Mouse (Mus musculus): ENCODE data around the gene Ugt1a6a.
"Not testable (repeated sequence)": the region's sequence is repeated elsewhere in the genome, so short reads cannot be mapped to it uniquely, and the experiment has no call there.

The Ugt1a6a gene

DNA sequence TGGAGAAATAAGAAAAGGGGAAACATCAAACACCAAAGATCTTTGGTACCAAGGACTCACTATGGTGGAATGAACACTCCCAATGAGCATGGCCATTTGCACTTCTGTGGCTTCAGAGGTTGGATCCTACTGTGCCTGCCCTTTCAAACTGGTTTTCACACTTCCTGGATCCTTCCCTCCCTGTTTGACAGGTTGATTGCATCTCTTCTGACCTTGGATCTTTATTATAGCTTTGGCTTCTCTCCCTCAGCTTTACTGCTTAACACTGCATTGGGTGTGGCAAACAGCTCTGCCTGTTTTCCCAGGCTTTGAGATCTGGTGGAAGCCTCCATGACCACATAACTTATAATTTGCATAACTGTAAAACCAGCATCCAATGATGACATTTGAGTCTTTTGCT lies 85.7 kb downstream of the Ugt1a6a start:
- TF ChIP-seq NANOG (IDR thresholded peaks at IDR 0.05; ENCODE audit: borderline replicate concordance, low read length) (no peak), POU5F1 (IDR thresholded peaks at IDR 0.05; ENCODE audit: borderline replicate concordance, low read length) (no peak), CTCF (conservative IDR thresholded peaks at IDR 0.05; ENCODE audit: low read length) (no peak)
- Histone ChIP-seq H3K27me3 (ENCODE audit: insufficient read depth, low read length) (no peaks in the 10 kb centered on the region), H3K9me3 (ENCODE audit: low read length) (peaks cover 8% of the 10 kb centered on the region), H3K4me1 (replicated peaks; ENCODE audit: low read depth, low read length) (no peaks in the 10 kb centered on the region), H3K36me3 (ENCODE audit: insufficient read depth, low read length) (no peaks in the 10 kb centered on the region), H3K4me3 (replicated peaks; ENCODE audit: low read length) (no peak overlapping the region)

DNA sequence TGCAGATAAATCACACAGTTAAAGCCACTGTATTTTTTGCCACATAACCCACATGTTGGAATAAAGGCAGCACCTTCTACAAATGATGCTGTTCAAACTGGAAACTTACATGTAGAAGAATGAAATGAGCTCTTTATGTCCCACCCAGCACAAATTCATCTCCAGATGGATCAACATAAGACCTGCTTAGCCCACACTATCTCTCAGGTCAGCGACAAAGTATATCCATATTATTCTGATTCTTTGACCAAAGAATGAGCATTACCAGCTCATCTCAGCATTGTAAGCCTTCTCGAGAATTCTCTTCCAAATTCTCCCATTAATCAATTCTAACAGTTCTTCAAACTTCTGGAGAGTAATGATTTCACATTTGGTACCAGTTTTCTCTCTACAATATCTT lies 87.6 kb downstream of the Ugt1a6a start:
- H3K36me3 ChIP-seq (ENCODE audit: insufficient read depth, low read length) = no peaks in the 10 kb centered on the region
- no peak overlapping the region for H3K4me3 ChIP-seq (replicated peaks; ENCODE audit: low read length)
- no peaks in the 10 kb centered on the region for H3K4me1 ChIP-seq (replicated peaks; ENCODE audit: low read depth, low read length)
- no peaks in the 10 kb centered on the region for H3K27me3 ChIP-seq (ENCODE audit: insufficient read depth, low read length)
- peaks cover 5% of the 10 kb centered on the region for H3K9me3 ChIP-seq (ENCODE audit: low read length)
- TF ChIP-seq POU5F1 (IDR thresholded peaks at IDR 0.05; ENCODE audit: borderline replicate concordance, low read length) = no peak
- no peak for TF ChIP-seq NANOG (IDR thresholded peaks at IDR 0.05; ENCODE audit: borderline replicate concordance, low read length)
- TF ChIP-seq CTCF (conservative IDR thresholded peaks at IDR 0.05; ENCODE audit: low read length) = no peak

GRCm38 (mm10) chr1:88223011-88223515 lies 88.5 kb downstream of the Ugt1a6a start:
- H3K27me3 ChIP-seq (ENCODE audit: insufficient read depth, low read length); H3K9me3 ChIP-seq (ENCODE audit: low read length); H3K36me3 ChIP-seq (ENCODE audit: insufficient read depth, low read length); H3K4me1 ChIP-seq (replicated peaks; ENCODE audit: low read depth, low read length); H3K4me3 ChIP-seq (replicated peaks; ENCODE audit: low read length): not testable (repeated sequence)

- no peaks in the 10 kb centered on the region for H3K27me3 ChIP-seq (ENCODE audit: insufficient read depth, low read length)
- H3K4me3 ChIP-seq (replicated peaks; ENCODE audit: low read length) = no peak overlapping the region
- H3K9me3 ChIP-seq (ENCODE audit: low read length) = no peaks in the 10 kb centered on the region
- TF ChIP-seq POU5F1 (IDR thresholded peaks at IDR 0.05; ENCODE audit: borderline replicate concordance, low read length) (no peak), NANOG (IDR thresholded peaks at IDR 0.05; ENCODE audit: borderline replicate concordance, low read length) (no peak), CTCF (conservative IDR thresholded peaks at IDR 0.05; ENCODE audit: low read length) (no peak)
- H3K36me3 ChIP-seq (ENCODE audit: insufficient read depth, low read length) = no peaks in the 10 kb centered on the region
- H3K4me1 ChIP-seq (replicated peaks; ENCODE audit: low read depth, low read length) = no peaks in the 10 kb centered on the region
Observed at GRCm38 (mm10) chr1:88223591-88223990, 89.0 kb downstream of the Ugt1a6a start.

GRCm38 (mm10) chr1:88224029-88224776 lies 89.6 kb downstream of the Ugt1a6a start:
- Histone ChIP-seq H3K36me3 (ENCODE audit: insufficient read depth, low read length) (no peaks in the 10 kb centered on the region), H3K9me3 (ENCODE audit: low read length) (no peaks in the 10 kb centered on the region), H3K4me3 (replicated peaks; ENCODE audit: low read length) (no peak overlapping the region), H3K27me3 (ENCODE audit: insufficient read depth, low read length) (no peaks in the 10 kb centered on the region), H3K4me1 (replicated peaks; ENCODE audit: low read depth, low read length) (no peaks in the 10 kb centered on the region)
- TF ChIP-seq CTCF (conservative IDR thresholded peaks at IDR 0.05; ENCODE audit: low read length) = no peak
- no peak for TF ChIP-seq POU5F1 (IDR thresholded peaks at IDR 0.05; ENCODE audit: borderline replicate concordance, low read length)
- TF ChIP-seq NANOG (IDR thresholded peaks at IDR 0.05; ENCODE audit: borderline replicate concordance, low read length) = no peak

- H3K9me3 ChIP-seq (ENCODE audit: low read length); H3K4me1 ChIP-seq (replicated peaks; ENCODE audit: low read depth, low read length); H3K27me3 ChIP-seq (ENCODE audit: insufficient read depth, low read length); H3K4me3 ChIP-seq (replicated peaks; ENCODE audit: low read length); H3K36me3 ChIP-seq (ENCODE audit: insufficient read depth, low read length): not testable (repeated sequence)
Observed at GRCm38 (mm10) chr1:88225301-88225700, 90.7 kb downstream of the Ugt1a6a start.

DNA sequence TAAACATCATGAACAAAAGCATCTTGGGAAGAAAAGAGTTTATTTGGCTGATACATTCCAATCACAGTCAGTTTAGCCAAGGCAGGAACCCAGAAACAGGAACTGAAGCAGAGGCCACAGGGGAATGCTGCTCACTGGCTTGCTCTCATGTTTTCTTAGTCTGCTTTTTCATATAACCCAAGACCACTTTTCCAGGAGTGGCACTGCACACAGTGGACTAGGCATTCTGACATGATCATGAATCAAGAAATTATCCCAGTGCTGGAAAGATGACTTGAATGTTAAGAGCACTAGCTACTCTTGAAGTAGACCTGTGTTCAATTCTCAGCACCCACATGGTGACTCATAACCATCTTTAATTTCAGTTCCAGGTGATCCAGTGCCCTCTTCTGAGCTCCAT lies 91.1 kb downstream of the Ugt1a6a start:
- no peak for TF ChIP-seq POU5F1 (IDR thresholded peaks at IDR 0.05; ENCODE audit: borderline replicate concordance, low read length)
- no peak for TF ChIP-seq NANOG (IDR thresholded peaks at IDR 0.05; ENCODE audit: borderline replicate concordance, low read length)
- TF ChIP-seq CTCF (conservative IDR thresholded peaks at IDR 0.05; ENCODE audit: low read length) = no peak
- H3K9me3 ChIP-seq (ENCODE audit: low read length) = 0 out of 2 replicates have a peak, but pooled peaks cover 6% of the 10 kb centered on the region
- H3K27me3 ChIP-seq (ENCODE audit: insufficient read depth, low read length) = 0 out of 2 replicates have a peak, but pooled peaks cover 3% of the 10 kb centered on the region
- no peaks in the 10 kb centered on the region for H3K36me3 ChIP-seq (ENCODE audit: insufficient read depth, low read length)
- H3K4me1 ChIP-seq (replicated peaks; ENCODE audit: low read depth, low read length) = no peaks in the 10 kb centered on the region
- no peak overlapping the region for H3K4me3 ChIP-seq (replicated peaks; ENCODE audit: low read length)

DNA sequence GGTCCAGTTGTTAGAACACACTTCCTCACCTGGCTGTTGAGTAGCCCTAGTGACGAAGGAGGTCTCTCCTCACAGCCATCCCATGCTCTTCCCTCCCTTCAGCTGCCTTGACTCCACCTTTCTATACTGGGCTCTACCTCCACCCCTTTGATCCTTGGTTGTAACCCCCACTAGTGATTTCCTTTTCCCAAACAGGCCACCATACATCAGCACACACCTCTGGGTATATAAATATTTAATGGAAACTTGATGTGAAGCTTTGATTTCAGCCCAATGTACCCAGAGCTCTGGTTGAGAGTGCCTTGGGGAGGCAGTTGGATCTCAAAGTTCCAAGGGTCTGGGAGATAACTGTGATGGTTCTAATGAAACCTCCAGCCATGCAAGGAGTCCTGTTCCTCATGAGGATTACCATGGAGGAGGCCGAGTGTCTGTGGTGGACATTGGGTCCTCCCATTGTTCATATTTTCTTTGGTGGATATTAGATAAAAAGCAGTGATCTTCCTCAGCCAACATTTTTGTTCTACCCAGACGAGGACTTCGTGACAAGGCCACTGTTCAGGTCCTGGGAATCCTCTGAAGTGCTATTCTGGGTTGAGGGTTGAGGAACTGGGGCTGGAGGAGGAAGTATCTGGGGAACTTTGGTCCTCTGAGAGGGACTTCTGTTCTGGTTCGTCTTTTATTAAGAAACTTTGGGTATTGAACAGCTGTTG lies 92.2 kb downstream of the Ugt1a6a start, which contains the start of gene Mroh2a:
Gene Mroh2a (plus strand): TSS at position 317 of the 710 bp plus-strand sequence.
- 0 out of 2 replicates have a peak, but pooled peaks cover 7% of the 10 kb centered on the region for H3K27me3 ChIP-seq (ENCODE audit: insufficient read depth, low read length)
- H3K9me3 ChIP-seq (ENCODE audit: low read length) = peaks cover 8% of the 10 kb centered on the region; the same call in 1 of the 2 replicates
- no peaks in the 10 kb centered on the region for H3K4me1 ChIP-seq (replicated peaks; ENCODE audit: low read depth, low read length)
- no peaks in the 10 kb centered on the region for H3K36me3 ChIP-seq (ENCODE audit: insufficient read depth, low read length)
- H3K4me3 ChIP-seq (replicated peaks; ENCODE audit: low read length) = no peak within 1 kb of the TSS
- TF ChIP-seq POU5F1 (IDR thresholded peaks at IDR 0.05; ENCODE audit: borderline replicate concordance, low read length) (no peak), NANOG (IDR thresholded peaks at IDR 0.05; ENCODE audit: borderline replicate concordance, low read length) (no peak), CTCF (conservative IDR thresholded peaks at IDR 0.05; ENCODE audit: low read length) (no peak)

All from E14TG2a.4 (cell line).